Mouse (Mus musculus) hindbrain, postnatal 0 days (tissue): Measurements from ENCODE around the gene Ppp1r18. TPM values are rescaled to one million over a fixed set of nuclear protein-coding genes. Genes with fewer than 3 reads are reported as not detected.
A peak's percentile ranks its signal among the peaks of the same experiment; 100 is the strongest.

ENCODE experiments used
- ATAC-seq: fragments of 200-750 bp; cut with Nextera tagmentation; 2 replicates; pipeline ENCODE4 v1.8.0; 2017; ENCODE audit warnings: mild to moderate bottlenecking, moderate TSS enrichment, moderate library complexity
- DNase-seq: peaks from one replicate; pipeline ENCODE4 v3.0.0-alpha.2; 2015; ENCODE audit warnings: low spot score
- H3K27ac ChIP-seq: fragments of 300-500 bp; sonication (generic); 2 replicates; pipeline ENCODE4 v1.5.1; 2014; ENCODE audit warnings: mild to moderate bottlenecking
- H3K27me3 ChIP-seq: fragments of 300-500 bp; sonication (generic); 2 replicates; pipeline ENCODE4 v1.6.1; 2014; ENCODE audit warnings: low read length, mixed read lengths; ENCODE audit not compliant: insufficient read depth
- H3K36me3 ChIP-seq: fragments of 300-500 bp; sonication (generic); 2 replicates; pipeline ENCODE4 v1.6.1; 2014; ENCODE audit warnings: low read length, mixed read lengths; ENCODE audit not compliant: insufficient read depth
- H3K4me1 ChIP-seq: fragments of 300-500 bp; sonication (generic); 2 replicates; pipeline ENCODE4 v1.6.1; 2014; ENCODE audit warnings: antibody characterized with exemption, low read length, mixed read lengths; ENCODE audit not compliant: insufficient read depth
- H3K4me2 ChIP-seq: fragments of 300-500 bp; sonication (generic); 2 replicates; pipeline ENCODE4 v1.6.1; 2014; ENCODE audit warnings: low read depth, mild to moderate bottlenecking, low read length, moderate library complexity, mixed read lengths
- H3K4me3 ChIP-seq: fragments of 300-500 bp; sonication (generic); 2 replicates; pipeline ENCODE4 v1.5.1; 2014; ENCODE audit warnings: low read length
- H3K9ac ChIP-seq: fragments of 300-500 bp; sonication (generic); replicated peaks from 2 replicates; pipeline ENCODE4 v1.6.1; 2014; ENCODE audit warnings: mild to moderate bottlenecking, low read length, moderate library complexity, mixed read lengths
- H3K9me3 ChIP-seq: fragments of 300-500 bp; sonication (generic); 2 replicates; pipeline ENCODE4 v1.6.1; 2016; ENCODE audit warnings: low read length, mixed read lengths
- CTCF ChIP-seq: IDR thresholded peaks from 2 replicates; pipeline ENCODE4 v1.5.1; 2016; ENCODE audit warnings: antibody characterized with exemption, control low read depth, low read depth
- WGBS: fragments of 180-500 bp; shearing (Covaris S2); extraction: QIAGEN DNeasy Blood & Tissue Kit; methylation state at CpG from one replicate; pipeline ENCODE4 v1.1.7; 2014; 5-methylcytosine and 5-hydroxymethylcytosine counted together
- polyA plus RNA-seq: library from polyadenylated mRNA; unstranded; fragments of >200 nt; fragmentation: Nextera tagmentation; extraction: Ambion mirVana; gene quantifications from 2 replicates; pipeline ENCODE4 v1.2.1, GENCODE M21; 2015
- total RNA-seq: library from RNA; depleted of rRNA; stranded (reverse); fragments of >200 nt; gene quantifications from 2 replicates; pipeline ENCODE4 v1.2.3, GENCODE M21; 2014

Ppp1r18 gene
- total and polyA plus RNA-seq, 2 experiments from 2014 or later: 18.4 to 34.3 TPM

- Histone ChIP-seq H3K4me1 (peaks cover 19% of the 10 kb centered on the region), H3K9ac (no peak overlapping the region), H3K4me3 (peak overlapping the region; percentile 56; the same call in 1 of the 2 replicates), H3K27ac (peak overlapping the region; percentile 95; the same call in 1 of the 2 replicates), H3K9me3 (no peaks in the 10 kb centered on the region), H3K4me2 (peak overlapping the region; percentile 93), H3K36me3 (peaks cover 3% of the 10 kb centered on the region; the same call in 1 of the 2 replicates), H3K27me3 (no peaks in the 10 kb centered on the region)
- ATAC-seq: no peak
- peak; percentile 73 for TF ChIP-seq CTCF
- WGBS: 77% methylated on average over 8 of the region's 8 CpGs
- DNase-seq: peak; percentile 23
Measured at GRCm38 (mm10) chr17:35870884-35871696, 5.7 kb downstream of the Ppp1r18 start.

- peak; percentile 93 for TF ChIP-seq CTCF
- Histone ChIP-seq H3K4me1 (peaks cover 13% of the 10 kb centered on the region), H3K4me2 (no peak overlapping the region), H3K27me3 (no peaks in the 10 kb centered on the region), H3K27ac (peak overlapping the region; percentile 16), H3K36me3 (peaks cover 3% of the 10 kb centered on the region; the same call in 1 of the 2 replicates), H3K9me3 (no peaks in the 10 kb centered on the region), H3K4me3 (no peak overlapping the region), H3K9ac (0 out of 2 replicates have a peak overlapping the region, but pooled peaks have one; percentile 5)
- WGBS: 31% methylated on average over 20 of the region's 21 CpGs
- ATAC-seq (peak; percentile 57), DNase-seq (peak; percentile 87)
Measured at GRCm38 (mm10) chr17:35873774-35874519, 8.6 kb downstream of the Ppp1r18 start.

DNA sequence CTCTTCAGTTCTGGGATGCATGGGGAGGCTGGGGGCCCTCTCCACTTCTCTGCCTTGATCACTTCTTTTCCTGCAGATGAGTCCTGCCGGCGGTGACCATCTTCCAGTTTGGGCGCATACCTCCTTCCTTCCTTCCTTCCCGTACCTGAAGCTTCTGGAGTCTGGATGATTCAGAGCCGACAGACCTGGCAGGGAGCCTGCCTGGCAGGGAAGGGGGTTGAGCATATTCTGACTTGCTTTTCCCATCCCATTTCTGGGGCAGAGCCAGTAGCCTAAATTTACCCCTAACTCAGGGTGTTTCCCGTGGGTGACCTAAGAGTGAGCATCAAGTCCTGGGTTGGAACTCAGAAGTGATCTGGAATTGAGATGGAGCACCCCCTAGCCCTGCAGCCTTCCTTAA is 9.3 kb downstream of the Ppp1r18 start:
- 90% methylated on average over 6 of the region's 6 CpGs for WGBS
- ATAC-seq (no peak), DNase-seq (no peak)
- TF ChIP-seq CTCF: no peak
- Histone ChIP-seq H3K9ac (no peak overlapping the region), H3K9me3 (no peaks in the 10 kb centered on the region), H3K27ac (no peak overlapping the region), H3K4me3 (no peak overlapping the region), H3K4me2 (no peak overlapping the region), H3K36me3 (peaks cover 3% of the 10 kb centered on the region; the same call in 1 of the 2 replicates), H3K4me1 (peaks cover 8% of the 10 kb centered on the region), H3K27me3 (no peaks in the 10 kb centered on the region)

- ATAC-seq (peak; percentile 94), DNase-seq (peak; percentile 98)
- TF ChIP-seq CTCF: peak; percentile 89
- Histone ChIP-seq H3K36me3 (peaks cover 28% of the 10 kb centered on the region), H3K9ac (peak within 1 kb of the TSS; percentile 81), H3K27ac (peak within 1 kb of the TSS; percentile 77), H3K27me3 (no peaks in the 10 kb centered on the region), H3K4me1 (peaks cover 4% of the 10 kb centered on the region; the same call in 1 of the 2 replicates), H3K4me3 (peak within 1 kb of the TSS; percentile 93), H3K4me2 (peak within 1 kb of the TSS; percentile 83), H3K9me3 (no peaks in the 10 kb centered on the region)
- 6% methylated on average over 66 of the region's 66 CpGs for WGBS
Measured at GRCm38 (mm10) chr17:35879245-35880057, 14.1 kb downstream of the Ppp1r18 start, which contains the start of gene Dhx16. TSS of gene Dhx16 (plus strand) at chr17:35879819.

DNA sequence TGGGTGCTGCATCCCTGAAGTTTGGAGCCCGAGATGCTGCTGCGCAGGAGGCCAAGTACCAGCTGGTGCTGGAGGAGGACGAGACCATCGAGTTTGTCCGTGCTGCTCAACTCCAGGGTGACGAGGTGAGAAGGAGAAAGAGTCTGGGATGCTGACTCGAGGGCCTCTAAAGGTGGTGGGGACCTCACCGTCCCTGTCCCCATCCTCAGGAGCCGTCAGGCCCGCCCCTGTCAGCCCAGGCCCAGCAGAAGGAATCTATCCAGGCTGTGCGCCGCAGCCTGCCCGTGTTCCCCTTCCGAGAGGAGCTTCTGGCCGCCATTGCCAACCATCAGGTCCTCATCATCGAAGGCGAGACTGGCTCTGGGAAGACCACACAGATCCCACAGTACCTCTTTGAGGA is 17.5 kb downstream of the Ppp1r18 start:
- DNase-seq (no peak), ATAC-seq (no peak)
- H3K36me3 ChIP-seq: peaks cover 54% of the 10 kb centered on the region
- H3K4me2 ChIP-seq: no peak overlapping the region
- no peak overlapping the region for H3K9ac ChIP-seq
- no peaks in the 10 kb centered on the region for H3K9me3 ChIP-seq
- no peak overlapping the region for H3K4me3 ChIP-seq
- no peak for TF ChIP-seq CTCF
- peaks cover 4% of the 10 kb centered on the region; the same call in 1 of the 2 replicates for H3K4me1 ChIP-seq
- no peak overlapping the region for H3K27ac ChIP-seq
- H3K27me3 ChIP-seq: no peaks in the 10 kb centered on the region
- 96% methylated on average over 17 of the region's 17 CpGs for WGBS

GRCm38 (mm10) chr17:35883777-35884176 is 18.4 kb downstream of the Ppp1r18 start:
- no peak for TF ChIP-seq CTCF
- Histone ChIP-seq H3K4me3 (no peak overlapping the region), H3K4me1 (peaks cover 4% of the 10 kb centered on the region; the same call in 1 of the 2 replicates), H3K36me3 (peaks cover 62% of the 10 kb centered on the region), H3K4me2 (no peak overlapping the region), H3K27ac (no peak overlapping the region), H3K27me3 (no peaks in the 10 kb centered on the region), H3K9me3 (no peaks in the 10 kb centered on the region), H3K9ac (no peak overlapping the region)
- no peak for ATAC-seq
- 96% methylated on average over 14 of the region's 14 CpGs for WGBS
- DNase-seq: no peak
